Mouse (Mus musculus) bone marrow, adult 2 months (tissue): ENCODE results near the gene Ralgapa2.

ENCODE experiments used
- CTCF ChIP-seq: fragments of 200-500 bp; IDR thresholded peaks from 2 replicates; pipeline ENCODE4 v1.5.1; 2011; ENCODE audit warnings: low read length, control low read depth; ENCODE audit not compliant: control insufficient read depth, insufficient read depth
- POLR2A ChIP-seq: fragments of 200-500 bp; IDR thresholded peaks from 2 replicates; pipeline ENCODE4 v1.6.1; 2011; ENCODE audit warnings: low read depth, mild to moderate bottlenecking, control low read depth, low read length, borderline replicate concordance; ENCODE audit not compliant: control insufficient read depth

- TF ChIP-seq POLR2A (no peak), CTCF (no peak)
Measured at GRCm38 (mm10) chr2:146310760-146311159, 201.4 kb downstream of the Ralgapa2 start.
